Mouse (Mus musculus) spleen, adult 12 weeks (tissue): Measurements from ENCODE around the gene Gm20388.
A peak's percentile ranks its signal among the peaks of the same experiment; 100 is the strongest.

Experiments used
- DNase-seq: peaks from one replicate; pipeline ENCODE4 v3.0.0; 2022; ENCODE audit warnings: low spot score

Gene Gm20388

DNA sequence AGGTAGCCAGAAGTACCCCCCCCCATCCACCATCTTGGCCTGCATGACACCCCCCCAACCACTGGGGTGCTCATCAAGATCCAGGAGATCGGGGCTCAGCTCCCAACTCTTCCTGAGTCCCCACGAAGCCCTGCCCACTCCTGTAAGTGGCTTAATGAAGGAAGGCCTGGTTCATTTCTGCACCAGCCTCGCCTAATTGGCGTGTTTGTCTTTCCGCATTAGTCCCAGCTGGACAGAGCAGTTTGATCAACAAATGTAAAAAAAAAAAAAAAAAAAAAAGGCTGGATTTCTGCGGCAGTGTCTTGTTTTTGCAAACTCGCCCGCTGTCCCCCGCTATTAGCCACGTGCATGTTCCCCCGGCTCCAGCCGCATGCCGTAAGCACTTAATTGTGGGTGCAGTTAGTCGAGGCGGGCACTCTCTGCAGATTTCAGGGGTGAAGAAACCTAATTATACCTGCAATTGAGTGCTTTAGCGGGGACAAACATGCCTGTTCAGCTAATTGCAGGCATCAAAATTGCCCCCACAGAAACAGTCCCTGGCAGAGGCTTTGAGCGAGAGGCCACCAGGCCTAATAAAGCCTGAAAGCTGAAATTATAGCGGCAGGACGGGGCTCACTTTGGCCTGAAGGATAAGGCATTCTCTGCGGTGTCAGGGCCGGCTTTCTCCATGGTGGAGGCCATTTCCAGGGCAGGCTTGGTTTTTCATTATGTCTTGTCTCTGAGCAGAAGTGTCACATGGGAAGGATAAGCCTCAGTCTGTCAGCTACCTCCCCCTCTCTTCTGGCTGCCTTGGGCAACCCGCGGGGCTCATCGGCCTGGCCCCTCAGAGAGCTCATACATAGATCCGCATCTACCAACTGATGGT is 566.3 kb downstream of the Gm20388 start:
- no peak for DNase-seq

DNA sequence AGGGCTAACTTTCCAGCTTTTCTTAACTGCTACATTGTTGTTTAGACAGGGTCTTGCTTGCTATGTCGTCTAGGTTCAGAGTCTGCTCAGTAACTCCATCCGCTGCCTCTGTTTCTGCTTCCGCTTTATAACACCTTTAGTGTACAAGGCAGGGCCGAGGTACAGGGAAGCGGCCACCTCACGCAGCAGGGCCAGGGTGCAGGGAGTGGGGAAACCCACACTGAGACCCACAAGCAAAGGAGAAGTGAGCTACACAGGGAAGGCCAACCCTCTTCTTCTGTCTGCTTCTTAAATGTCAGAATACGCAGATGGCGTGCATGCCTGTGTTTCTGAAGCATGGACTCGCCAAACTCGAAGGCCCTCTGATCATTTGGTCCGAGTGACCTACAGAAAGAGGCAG is 568.1 kb downstream of the Gm20388 start:
- DNase-seq, result no peak

DNA sequence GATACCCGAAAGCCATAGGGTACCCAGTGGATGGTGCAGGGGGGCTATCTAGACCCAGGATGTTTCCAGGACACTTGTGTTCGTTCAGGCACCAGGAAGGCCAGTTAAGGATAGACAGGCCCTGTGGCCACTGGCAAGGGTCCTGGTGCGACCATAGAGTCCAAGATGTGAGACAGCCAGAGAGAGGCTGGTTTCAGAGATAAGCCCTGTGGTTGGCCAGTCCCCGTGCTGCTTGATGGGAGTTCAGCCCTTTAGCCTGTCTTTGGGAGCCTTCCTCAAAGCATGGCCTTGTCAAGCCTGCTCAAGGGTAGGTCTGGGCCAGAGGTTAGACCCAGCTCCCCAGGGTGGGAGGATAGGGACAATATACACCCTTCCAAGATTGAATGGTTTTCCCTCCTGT is 569.0 kb downstream of the Gm20388 start:
- DNase-seq, result no peak

DNA sequence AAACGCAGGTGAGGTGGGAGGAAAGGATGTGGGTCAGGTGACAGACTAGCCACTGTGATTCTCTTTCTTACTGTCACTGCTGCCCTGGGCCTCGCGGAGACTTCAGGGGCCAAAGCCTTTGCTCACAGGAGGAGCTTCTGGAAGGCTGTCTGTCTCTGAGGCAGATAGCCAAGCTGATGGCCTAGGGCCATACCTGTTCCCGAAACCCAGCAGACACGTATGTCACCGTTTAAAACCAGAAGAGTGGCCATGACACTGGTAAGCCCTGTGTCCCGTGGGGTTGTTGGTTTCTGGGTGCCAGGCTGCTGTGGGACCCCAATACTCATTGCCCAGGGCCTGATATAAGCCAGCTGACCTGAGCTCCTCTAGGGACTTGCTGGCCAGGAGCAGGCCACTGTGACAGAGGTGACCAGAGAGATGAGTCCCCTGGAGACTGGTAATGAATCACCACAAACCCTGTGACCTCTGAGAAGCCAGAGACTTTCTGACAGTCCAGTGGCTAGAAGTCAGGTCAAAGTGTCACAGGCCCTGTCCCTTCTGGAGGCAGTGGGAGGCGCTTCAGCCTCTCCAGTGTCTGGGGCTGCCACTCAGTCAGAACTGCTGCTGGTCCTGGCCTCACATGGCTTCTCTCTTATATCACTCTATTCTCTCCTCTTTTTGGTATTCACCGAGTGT is 571.5 kb downstream of the Gm20388 start:
- DNase-seq, result no peak

DNA sequence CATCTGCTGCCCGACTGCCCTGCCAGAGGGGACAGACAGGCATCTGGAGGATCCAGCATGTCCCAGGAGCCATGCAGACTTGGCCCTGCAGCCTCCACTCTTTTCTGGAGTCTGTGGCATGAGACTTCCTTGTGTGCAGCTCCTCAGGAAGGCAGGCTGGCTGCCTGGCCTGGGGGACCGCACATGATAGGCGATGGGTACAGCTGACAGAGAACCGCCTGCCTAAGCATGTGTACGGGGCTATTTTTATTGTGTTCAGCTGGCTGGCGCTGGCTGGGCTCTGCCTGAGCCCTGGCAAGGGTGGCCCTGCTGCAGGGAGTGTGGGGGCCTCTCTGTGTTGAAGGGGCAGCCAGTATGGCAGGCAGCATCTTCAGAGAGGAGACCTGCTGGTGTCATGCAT is 573.8 kb downstream of the Gm20388 start:
- DNase-seq, result no peak

DNA sequence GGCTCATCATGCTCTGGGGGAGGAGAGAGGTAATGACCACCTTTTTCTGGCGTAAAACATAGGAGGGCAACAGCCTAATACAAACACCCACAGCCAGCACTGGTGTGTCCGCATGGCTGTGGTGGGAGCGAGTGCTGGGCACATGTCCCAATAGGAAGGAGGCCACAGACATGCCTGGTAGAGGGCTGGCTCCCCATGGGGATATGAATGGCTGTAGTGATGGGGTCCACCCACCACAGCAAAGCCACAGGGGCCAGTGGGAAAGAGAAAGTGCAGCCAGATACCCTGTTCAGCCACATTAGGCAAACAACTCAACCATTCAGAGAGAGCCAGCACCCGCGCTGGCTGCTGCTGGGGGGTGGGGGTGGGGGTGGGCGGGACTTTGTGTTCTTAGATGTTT is 574.5 kb downstream of the Gm20388 start:
- no peak for DNase-seq

DNA sequence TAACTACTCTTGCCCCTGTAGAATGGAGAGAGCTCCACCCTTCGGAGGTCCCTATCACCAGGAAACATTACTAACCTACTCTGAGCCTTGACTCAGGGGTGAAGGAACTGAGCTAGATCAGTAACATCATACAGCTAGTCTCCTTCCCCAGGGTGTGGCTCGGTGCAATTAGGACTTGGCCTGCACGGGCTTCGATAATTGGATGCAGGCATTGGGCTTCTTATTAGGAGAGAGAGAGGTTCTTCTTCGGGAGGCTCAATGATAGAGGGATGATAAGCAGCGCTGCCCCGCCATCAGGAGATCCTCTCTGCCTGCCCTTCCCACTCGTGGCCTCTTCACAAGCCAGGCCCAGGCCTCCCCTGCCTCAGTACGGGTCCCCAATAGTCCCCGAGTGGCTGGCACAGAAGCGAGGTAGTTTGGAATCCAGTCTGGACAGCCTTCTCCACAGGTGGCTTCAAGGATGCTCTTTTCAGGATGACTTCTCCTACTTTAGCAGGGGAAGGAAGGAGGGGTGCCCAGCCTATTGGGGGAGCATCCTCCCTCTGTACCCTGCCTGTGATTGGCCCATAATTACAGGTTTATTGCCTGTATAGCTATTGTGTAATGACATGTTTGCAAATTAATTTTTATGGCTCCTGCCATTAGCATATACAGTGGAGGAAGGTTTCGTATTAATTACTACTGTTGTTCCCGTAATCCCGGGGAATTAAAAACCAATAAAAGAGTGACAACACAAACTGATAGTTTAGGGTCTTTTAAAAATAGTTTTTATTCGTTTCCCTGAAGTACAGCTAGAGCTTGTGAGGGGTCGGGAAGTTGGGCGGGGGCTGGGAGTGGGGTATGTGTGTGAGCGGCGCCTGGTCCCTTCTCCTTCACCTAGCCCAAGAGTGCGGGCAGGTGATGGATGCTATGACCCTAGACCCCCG is 575.2 kb downstream of the Gm20388 start:
- peak; percentile 56 for DNase-seq

DNA sequence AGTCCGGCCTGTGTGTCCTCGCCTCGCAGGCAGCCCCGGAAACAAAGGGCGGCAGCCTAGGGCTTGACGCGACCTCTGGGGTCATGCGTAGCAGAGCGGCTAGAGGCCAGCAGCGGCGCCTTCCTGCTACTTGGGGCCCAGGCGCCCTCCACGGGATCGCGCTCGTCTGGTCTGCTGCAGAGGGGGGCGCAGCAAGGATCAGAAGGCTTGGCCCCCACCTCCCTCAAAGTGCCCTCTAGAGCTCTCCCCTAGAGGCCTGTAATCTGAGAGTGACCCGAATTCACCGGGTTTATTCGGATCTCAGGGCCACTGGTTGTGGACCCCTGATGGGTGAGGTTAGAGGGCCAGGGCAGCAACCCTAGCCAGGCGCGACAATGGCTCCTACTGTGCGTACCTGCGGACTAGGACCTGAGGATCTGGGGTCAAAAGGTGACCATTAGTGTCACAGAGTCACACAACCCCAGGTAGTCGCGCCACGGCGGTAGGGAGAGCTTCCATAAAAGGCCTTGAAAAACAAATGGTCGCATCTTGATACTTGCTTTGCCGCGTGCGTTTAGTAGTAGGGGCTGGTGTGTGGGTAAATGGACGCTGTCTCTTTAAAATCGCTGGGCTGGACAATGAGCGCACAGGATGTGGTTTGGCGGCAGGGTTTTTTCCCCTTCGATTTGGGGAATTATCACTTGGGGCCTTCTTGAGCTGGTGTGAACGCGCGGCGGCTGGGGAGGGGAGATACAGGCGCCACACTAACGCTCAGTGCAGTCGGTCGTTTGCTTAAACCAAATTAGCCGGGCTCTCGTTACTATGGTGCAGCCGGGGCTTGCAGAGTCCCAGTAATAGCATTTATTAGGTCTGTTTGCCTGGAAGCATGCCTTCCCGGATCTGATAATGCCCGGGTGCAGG is 576.1 kb downstream of the Gm20388 start:
- DNase-seq, result peak; percentile 72

DNA sequence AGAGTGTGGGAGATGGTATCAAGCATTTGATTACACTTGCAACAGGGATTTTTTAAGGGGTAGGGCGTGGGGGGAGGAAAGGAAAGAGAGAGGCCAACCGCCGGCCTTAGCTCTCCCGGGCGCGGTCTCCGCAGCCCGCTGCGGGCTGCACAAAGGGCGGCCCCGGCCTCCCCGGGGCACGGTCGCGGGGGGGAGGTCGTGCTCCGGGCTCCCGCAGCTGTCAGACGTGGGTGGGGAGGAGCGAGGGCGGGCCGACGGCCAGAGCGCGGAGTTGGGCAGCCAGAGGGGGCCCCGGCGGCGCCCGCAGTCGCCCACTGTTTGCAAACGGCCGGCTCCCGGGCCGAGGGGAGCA is 576.7 kb downstream of the Gm20388 start:
- DNase-seq, result no peak

DNA sequence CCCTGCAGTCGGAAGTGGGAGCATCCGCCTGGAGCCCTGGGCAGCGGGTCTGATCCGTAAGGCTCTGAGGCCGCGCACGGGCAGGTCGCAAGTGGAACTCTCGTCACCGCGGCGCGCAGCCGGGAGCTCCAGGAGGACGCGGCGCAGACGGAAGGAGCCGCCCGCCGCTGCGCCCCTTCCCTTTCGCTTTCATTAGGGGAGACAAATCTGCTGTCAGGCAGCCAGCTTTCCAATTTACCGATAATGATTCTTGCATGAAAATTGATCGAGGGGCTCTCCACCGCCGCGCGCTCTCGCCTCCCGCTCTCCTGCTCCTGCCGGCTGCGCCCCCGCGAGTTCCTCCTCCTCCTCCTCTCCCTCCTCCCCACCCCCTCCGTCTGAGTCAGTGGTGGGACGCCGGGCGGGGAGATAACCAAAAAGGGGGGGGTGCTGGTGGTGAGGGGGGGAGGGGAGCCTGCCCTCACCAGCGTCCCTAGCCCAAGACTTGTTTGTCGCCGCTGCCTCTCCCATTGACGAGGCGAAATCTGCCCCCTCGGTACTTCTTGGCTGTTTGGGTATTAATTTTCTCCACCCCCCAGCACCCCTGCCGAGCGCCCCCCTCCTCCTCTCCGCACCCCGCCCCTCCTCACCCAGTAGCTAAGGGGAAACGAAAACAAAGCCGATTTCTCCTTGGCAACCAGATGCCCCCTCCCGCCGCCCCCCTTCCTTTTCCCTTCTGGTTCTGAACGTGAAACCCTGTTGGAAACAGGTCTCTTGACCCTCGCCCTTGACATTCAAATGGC is 577.3 kb downstream of the Gm20388 start:
- peak; percentile 66 for DNase-seq

DNA sequence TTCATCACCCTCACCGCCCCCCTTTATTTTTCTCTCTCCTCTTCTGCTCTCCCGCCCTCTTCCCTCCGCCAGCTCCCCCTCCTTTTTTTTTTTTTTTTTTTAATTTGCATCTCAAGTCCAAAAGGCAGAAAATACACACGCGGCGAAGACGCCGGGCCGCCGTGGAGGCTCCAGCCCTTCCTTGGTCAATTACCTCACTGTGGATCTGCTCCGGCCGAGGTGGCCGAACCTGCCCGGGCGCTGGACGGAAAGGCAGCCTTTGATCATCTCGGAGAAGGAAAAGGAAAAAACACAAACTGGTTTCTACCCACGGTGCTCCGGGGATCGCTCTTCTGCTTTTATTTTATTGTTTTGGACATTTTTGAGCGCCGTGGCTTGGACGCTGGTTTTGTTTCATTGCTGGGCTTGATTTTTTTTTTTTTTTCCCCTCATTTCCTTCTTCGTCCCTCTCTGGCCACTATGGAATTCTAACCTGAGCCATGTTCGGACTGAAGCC is 578.0 kb downstream of the Gm20388 start:
- no peak for DNase-seq

DNA sequence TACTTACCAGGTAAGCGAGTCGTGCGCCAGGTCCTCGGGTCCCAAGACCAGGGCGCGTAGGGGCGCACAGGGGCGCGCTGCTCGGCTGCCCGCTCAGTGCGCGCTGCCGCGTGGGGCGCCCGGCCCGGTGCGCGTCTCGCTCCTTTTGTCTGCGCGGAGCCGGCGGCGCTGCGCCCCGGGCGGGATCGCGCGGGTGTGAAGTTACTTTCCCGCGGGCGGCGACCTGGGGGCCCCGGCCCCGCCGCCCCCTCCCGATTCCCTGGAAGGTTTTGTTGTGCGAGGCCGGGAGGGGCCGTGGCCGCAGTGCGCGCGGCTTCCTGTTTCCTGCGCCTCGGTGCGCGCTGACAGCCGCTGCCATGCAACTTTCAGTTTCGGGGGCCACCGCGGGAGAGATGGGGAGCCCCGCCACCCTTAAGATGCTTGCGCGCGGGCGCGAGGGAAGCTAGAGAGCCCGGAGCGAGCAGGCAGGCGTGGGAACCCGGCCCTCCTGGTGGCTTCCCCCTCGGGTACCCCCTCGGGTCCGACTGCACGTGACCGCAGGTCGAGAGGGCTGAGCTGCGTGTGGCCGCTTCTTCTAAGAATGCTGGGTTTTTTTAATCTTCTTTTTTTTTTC is 578.6 kb downstream of the Gm20388 start:
- DNase-seq, result peak; percentile 72

DNA sequence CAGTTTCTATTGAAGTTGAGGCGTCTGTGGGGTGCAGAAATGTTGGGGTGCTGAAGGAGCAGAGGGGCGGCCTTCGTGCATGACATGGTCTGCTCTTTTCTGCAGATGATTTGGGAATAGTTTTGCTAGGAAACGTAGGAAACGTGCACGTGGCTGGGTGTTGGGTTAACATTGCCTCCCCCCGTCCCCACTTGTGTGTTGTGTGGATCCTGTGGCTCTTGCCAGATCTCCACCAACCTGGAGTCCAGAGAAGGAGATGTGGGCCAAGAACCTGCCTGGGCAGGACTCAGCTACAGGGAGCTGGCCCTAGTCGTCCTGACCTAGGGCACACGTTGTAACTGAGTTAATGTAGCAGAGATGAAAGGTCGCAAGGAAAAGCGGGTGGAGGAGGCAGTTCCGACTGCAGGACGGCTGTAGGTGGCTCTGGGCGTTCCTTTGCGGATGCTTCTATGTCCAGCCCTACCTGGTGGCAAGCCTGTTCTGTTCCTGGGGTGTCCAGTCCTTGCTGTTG is 579.2 kb downstream of the Gm20388 start:
- no peak for DNase-seq

DNA sequence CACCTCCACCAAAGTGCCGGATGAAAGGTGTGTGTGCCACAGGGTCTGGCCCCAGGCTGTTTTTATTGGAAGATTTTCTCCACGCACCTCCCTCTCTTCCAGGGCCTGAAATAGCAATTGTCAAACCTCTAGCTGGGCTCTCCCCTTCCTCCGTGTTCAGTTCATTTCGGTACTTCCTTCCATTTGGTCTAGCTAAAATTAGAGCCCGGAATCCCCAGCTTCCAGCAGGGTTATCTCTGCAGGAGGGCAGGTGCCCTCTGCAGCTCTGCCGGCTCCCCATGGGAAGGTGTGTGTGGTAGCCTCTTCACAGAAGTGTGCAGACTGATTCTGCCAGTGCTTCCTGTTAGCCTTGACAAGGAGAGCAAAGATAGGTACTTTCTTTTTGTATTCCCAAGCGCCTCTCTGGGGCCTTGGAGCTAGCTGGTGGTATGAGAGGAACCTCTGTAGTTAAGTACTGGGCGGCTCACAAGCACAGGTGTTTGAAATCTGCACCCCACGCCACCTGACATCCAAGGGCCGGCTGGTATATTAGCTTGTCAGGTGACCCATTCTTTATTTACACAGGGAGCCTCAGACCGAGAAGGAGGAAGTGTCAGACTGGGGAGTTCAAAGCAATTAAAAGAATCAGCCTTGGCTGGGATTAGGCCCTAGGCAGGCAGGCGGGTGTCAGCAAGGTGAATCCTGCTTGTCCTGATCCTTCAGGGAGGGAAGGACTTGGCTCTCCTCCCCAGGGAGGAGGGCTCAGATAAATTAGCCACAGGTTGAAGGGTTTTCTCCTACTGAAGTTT is 579.9 kb downstream of the Gm20388 start:
- DNase-seq, result no peak

DNA sequence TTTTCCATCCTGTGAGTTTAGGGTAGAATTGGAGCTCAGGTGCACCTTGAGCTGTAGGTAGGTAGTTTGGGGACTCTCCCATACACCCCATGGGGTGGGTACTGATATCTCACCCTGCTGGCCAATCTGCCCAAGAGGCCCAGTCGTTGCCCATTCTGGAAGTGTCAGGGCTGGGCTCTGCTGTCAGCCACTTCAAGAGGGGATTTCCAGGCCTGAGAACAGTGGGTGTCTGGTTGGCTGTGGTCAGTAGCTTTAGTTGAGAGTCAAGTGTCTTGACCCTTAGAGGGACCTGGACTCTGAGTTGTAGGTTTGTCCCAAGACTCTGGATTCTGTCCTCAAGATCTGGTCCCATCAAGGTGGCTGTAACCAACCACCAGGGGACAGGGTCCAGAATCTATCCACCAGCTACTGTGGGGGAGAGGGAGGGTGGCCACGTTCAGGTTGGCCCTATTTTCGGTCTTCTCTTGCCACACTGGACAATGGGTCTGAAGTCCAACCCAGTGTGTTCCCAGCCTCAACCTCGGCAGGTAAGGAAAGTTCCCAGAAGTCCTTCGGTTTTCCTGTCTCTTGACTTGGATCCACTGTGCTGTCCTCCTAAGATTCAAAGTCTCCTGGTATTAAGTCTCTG is 580.6 kb downstream of the Gm20388 start:
- DNase-seq, result no peak

DNA sequence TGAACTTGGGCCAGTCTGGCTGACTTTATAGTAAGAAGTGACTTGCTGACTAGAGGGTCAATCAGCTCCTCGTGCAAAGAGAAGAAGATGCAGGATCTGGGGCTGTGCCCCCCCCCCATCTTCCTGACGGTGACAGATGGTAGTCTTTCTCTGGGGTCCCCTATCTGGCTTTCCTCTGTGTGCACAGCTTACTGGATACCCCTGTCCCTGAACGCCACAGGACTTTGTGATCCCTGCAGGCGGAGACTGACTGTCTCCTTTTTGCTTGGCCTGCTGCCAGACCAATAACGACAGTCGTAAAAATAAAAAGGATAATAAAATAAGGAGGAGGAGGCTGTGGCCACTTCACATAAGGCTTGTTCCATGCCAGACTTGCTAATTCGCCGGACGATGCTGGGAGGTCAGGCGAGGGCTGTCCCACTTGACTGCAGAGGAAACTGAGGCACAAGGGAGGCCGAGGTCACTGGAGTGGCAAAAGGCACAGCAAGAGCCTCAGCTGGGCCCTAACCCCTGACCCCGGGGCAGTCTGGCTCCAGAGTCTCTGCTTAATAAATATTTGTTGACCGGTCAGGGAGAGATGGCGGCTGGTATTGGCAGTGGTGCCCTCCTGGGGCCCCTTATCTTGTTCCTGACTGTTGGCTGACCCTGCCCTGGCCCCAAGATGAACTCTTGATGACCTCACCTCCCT is 581.7 kb downstream of the Gm20388 start:
- DNase-seq, result no peak

DNA sequence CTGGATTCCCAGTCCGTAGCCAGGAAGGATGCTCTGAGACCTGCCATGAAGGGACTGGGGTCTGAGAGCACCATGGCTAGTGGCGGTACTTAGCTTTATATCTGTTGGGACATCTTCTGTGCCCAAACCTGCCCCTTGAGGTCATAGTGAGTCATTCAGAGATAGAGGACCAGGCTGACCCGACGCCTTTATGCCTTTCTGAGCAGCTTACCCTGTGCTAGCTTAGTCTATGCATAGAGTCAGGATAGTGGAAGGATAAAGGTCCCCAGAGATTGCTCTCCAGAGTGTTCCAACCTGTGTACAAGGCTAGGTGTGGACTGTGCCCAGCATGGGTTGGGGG is 582.2 kb downstream of the Gm20388 start:
- no peak for DNase-seq
